25 mouse cellular contexts compared by ENCODE assay signal in the genomic region with DNA sequence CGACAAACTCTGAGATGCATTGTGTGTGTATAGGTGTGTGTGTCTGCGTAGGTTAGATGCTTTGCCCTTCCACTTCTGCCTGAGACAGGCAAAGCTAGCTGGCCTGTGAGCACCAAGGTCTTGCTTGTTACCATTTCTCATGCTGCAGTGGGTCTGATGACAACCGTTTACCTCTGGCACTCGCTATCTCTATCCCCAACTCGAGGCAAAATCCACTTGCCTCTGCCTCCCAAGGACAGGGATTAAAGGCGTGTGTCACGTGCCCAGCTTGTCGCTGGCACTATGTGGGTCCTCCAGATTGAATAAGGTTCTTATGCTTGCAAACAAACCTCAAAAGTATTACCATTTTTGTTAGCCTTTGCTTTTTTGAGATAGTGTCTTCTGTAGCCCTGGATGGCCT.
"Had no signal": no experiment of that assay in that cellular context is flagged by ENCODE, and none has a peak within 500 bp of the region (broad histone marks: within the 10 kb centered on the region; RNA-seq: fewer than 3 reads in every experiment).

No protein-coding gene starts in this region.

- ATAC-seq: hindbrain, postnatal 0 days; intestine, embryonic 16.5 days; liver, embryonic 12.5 days had no signal

- H3K27ac ChIP-seq: heart, adult 2 months; heart, embryonic 13.5 days; heart, embryonic 15.5 days; hindbrain, embryonic 13.5 days; hindbrain, embryonic 15.5 days; hindbrain, postnatal 0 days; layer of hippocampus, adult 2 months; limb, embryonic 13.5 days; limb, embryonic 15.5 days; liver, embryonic 12.5 days; liver, embryonic 14.5 days had no signal

- H3K9me3 ChIP-seq: heart, embryonic 13.5 days; heart, embryonic 15.5 days; hindbrain, embryonic 13.5 days; hindbrain, embryonic 15.5 days; limb, embryonic 13.5 days; limb, embryonic 15.5 days; liver, embryonic 12.5 days had no signal

- H3K27me3 ChIP-seq: heart, embryonic 13.5 days; heart, embryonic 15.5 days; hindbrain, embryonic 13.5 days; hindbrain, embryonic 15.5 days; limb, embryonic 13.5 days; limb, embryonic 15.5 days had no signal

- H3K36me3 ChIP-seq: heart, embryonic 13.5 days; heart, embryonic 15.5 days; hindbrain, embryonic 13.5 days; hindbrain, embryonic 15.5 days; limb, embryonic 13.5 days; limb, embryonic 15.5 days; liver, embryonic 12.5 days had no signal

- DNase-seq: gastrocnemius, postnatal 14 days; gastrocnemius, postnatal 36 days; heart, adult 11 months; heart, adult 2 months; heart, postnatal 14 days; heart, postnatal 36 days; kidney, adult 11 months; kidney, adult 2 months; kidney, adult 9 months; kidney, postnatal 10 days; kidney, postnatal 25 days; kidney, postnatal 4 days; left cerebral cortex, postnatal 4 days had no signal

- H3K4me3 ChIP-seq: heart, adult 2 months; heart, embryonic 13.5 days; heart, embryonic 15.5 days; hindbrain, embryonic 13.5 days; hindbrain, embryonic 15.5 days; layer of hippocampus, adult 2 months; limb, embryonic 13.5 days; limb, embryonic 15.5 days; liver, embryonic 12.5 days had no signal

- H3K4me1 ChIP-seq: hindbrain, embryonic 15.5 days; liver, embryonic 12.5 days had no signal

- H3K4me2 ChIP-seq: heart, embryonic 11.5 days; heart, embryonic 13.5 days; heart, embryonic 15.5 days; hindbrain, embryonic 13.5 days; hindbrain, embryonic 15.5 days; limb, embryonic 13.5 days; limb, embryonic 15.5 days; liver, embryonic 12.5 days had no signal

- H3K9ac ChIP-seq: heart, embryonic 13.5 days; heart, embryonic 15.5 days; hindbrain, embryonic 13.5 days; hindbrain, embryonic 15.5 days; limb, embryonic 13.5 days; limb, embryonic 15.5 days; liver, embryonic 12.5 days; liver, embryonic 14.5 days had no signal
